Mouse (Mus musculus) olfactory bulb, adult 2 months (tissue): ENCODE data around the gene Wipf2. TPM values are rescaled to one million over a fixed set of nuclear protein-coding genes. Genes with fewer than 3 reads are reported as not detected.

Source experiments
- H3K27ac ChIP-seq: fragments of 200-500 bp; 2 replicates; pipeline ENCODE4 v1.5.1; 2012; ENCODE audit warnings: low read depth, low read length; ENCODE audit not compliant: insufficient read depth
- H3K4me1 ChIP-seq: fragments of 200-500 bp; 2 replicates; pipeline ENCODE4 v1.6.1; 2012; ENCODE audit warnings: low read length; ENCODE audit not compliant: control insufficient read depth, insufficient read depth
- H3K4me3 ChIP-seq: fragments of 200-500 bp; 2 replicates; pipeline ENCODE4 v1.5.1; 2012; ENCODE audit warnings: mild to moderate bottlenecking, low read depth, low read length, moderate library complexity; ENCODE audit not compliant: insufficient read depth
- CTCF ChIP-seq: fragments of 200-500 bp; IDR thresholded peaks from 2 replicates; pipeline ENCODE4 v1.5.1; 2012; ENCODE audit warnings: low read depth, mild to moderate bottlenecking, low read length, moderate library complexity; ENCODE audit not compliant: insufficient read depth
- POLR2A ChIP-seq: fragments of 200-500 bp; IDR thresholded peaks from 2 replicates; pipeline ENCODE4 v1.6.1; 2012; ENCODE audit warnings: mild to moderate bottlenecking, low read depth, low read length, moderate library complexity; ENCODE audit not compliant: insufficient read depth
- WGBS: fragments of 180-500 bp; shearing (Covaris S2); methylation state at CpG from one replicate; pipeline ENCODE4 v1.1.7; 2018; 5-methylcytosine and 5-hydroxymethylcytosine counted together
- polyA plus RNA-seq: library from polyadenylated mRNA; stranded (reverse); fragments of >200 nt; gene quantifications from 2 replicates; pipeline ENCODE4 v1.2.4, GENCODE M21; 2012; ENCODE audit warnings: low replicate concordance; ENCODE audit not compliant: missing spikeins, insufficient read depth, insufficient read length

Gene Wipf2
- polyA plus RNA-seq, 1 experiment: not detected

GRCm38 (mm10) chr11:98870791-98871190 lies 7.4 kb downstream of the Wipf2 start:
- no peak overlapping the region for H3K27ac ChIP-seq
- WGBS: 66% methylated on average over 5 of the region's 5 CpGs
- TF ChIP-seq POLR2A (no peak), CTCF (no peak)
- peaks cover 5% of the 10 kb centered on the region for H3K4me1 ChIP-seq
- H3K4me3 ChIP-seq: no peak overlapping the region

- no peak overlapping the region for H3K4me3 ChIP-seq
- TF ChIP-seq POLR2A (no peak), CTCF (no peak)
- WGBS: 58% methylated on average over 4 of the region's 4 CpGs
- H3K4me1 ChIP-seq: peaks cover 7% of the 10 kb centered on the region
- no peak overlapping the region for H3K27ac ChIP-seq
Observed at GRCm38 (mm10) chr11:98871416-98871815, 8.0 kb downstream of the Wipf2 start.

GRCm38 (mm10) chr11:98872040-98872439 lies 8.6 kb downstream of the Wipf2 start:
- Histone ChIP-seq H3K4me1 (peaks cover 12% of the 10 kb centered on the region), H3K4me3 (no peak overlapping the region), H3K27ac (no peak overlapping the region)
- 46% methylated on average over 4 of the region's 4 CpGs for WGBS
- no peak for TF ChIP-seq POLR2A
- no peak for TF ChIP-seq CTCF

- Histone ChIP-seq H3K27ac (no peak overlapping the region), H3K4me3 (no peak overlapping the region), H3K4me1 (peaks cover 12% of the 10 kb centered on the region)
- WGBS: 88% methylated on average over 9 of the region's 9 CpGs
- no peak for TF ChIP-seq POLR2A
- TF ChIP-seq CTCF: no peak
Observed at GRCm38 (mm10) chr11:98873900-98874299, 10.5 kb downstream of the Wipf2 start.

GRCm38 (mm10) chr11:98877001-98877400 lies 13.6 kb downstream of the Wipf2 start:
- TF ChIP-seq CTCF (no peak), POLR2A (no peak)
- H3K4me1 ChIP-seq: peaks cover 9% of the 10 kb centered on the region
- H3K4me3 ChIP-seq: no peak overlapping the region
- WGBS: 85% methylated on average over 9 of the region's 9 CpGs
- no peak overlapping the region for H3K27ac ChIP-seq

GRCm38 (mm10) chr11:98887703-98888102 lies 24.3 kb downstream of the Wipf2 start:
- 97% methylated on average over 3 of the region's 3 CpGs for WGBS
- TF ChIP-seq CTCF: no peak
- TF ChIP-seq POLR2A: no peak

GRCm38 (mm10) chr11:98889077-98889476 lies 25.6 kb downstream of the Wipf2 start:
- no peak overlapping the region for H3K27ac ChIP-seq
- WGBS: 94% methylated on average over 4 of the region's 4 CpGs
- peaks cover 11% of the 10 kb centered on the region for H3K4me1 ChIP-seq
- TF ChIP-seq CTCF (no peak), POLR2A (no peak)
- H3K4me3 ChIP-seq: no peak overlapping the region

More at GRCm38 (mm10) chr11:98887703-98888102, 24.3 kb downstream of the Wipf2 start:
- Histone ChIP-seq H3K27ac (no peak overlapping the region), H3K4me1 (peaks cover 11% of the 10 kb centered on the region), H3K4me3 (no peak overlapping the region)

GRCm38 (mm10) chr11:98889977-98890376 lies 26.5 kb downstream of the Wipf2 start:
- Histone ChIP-seq H3K27ac (no peak overlapping the region), H3K4me3 (no peak overlapping the region), H3K4me1 (peaks cover 11% of the 10 kb centered on the region)
- 91% methylated on average over 5 of the region's 5 CpGs for WGBS
- no peak for TF ChIP-seq CTCF
- no peak for TF ChIP-seq POLR2A

- 43% methylated on average over 5 of the region's 5 CpGs for WGBS
- Histone ChIP-seq H3K4me1 (peaks cover 11% of the 10 kb centered on the region), H3K27ac (no peak overlapping the region), H3K4me3 (no peak overlapping the region)
- TF ChIP-seq CTCF (no peak), POLR2A (no peak)
Observed at GRCm38 (mm10) chr11:98892426-98892825, 29.0 kb downstream of the Wipf2 start.
